Mouse (Mus musculus): ENCODE measurements around the gene Hspa1a. TPM values are rescaled to one million over a fixed set of nuclear protein-coding genes. Genes with fewer than 3 reads are reported as not detected.
A peak's percentile ranks its signal among the peaks of the same experiment; 100 is the strongest.
"Not testable (repeated sequence)": the region's sequence is repeated elsewhere in the genome, so short reads cannot be mapped to it uniquely, and the experiment has no call there.

Hspa1a gene
- 3.9 and 4.4 TPM in 2 replicates for polyA plus RNA-seq (2015; fragmentation: Nextera tagmentation; extraction: Ambion mirVana)

DNA sequence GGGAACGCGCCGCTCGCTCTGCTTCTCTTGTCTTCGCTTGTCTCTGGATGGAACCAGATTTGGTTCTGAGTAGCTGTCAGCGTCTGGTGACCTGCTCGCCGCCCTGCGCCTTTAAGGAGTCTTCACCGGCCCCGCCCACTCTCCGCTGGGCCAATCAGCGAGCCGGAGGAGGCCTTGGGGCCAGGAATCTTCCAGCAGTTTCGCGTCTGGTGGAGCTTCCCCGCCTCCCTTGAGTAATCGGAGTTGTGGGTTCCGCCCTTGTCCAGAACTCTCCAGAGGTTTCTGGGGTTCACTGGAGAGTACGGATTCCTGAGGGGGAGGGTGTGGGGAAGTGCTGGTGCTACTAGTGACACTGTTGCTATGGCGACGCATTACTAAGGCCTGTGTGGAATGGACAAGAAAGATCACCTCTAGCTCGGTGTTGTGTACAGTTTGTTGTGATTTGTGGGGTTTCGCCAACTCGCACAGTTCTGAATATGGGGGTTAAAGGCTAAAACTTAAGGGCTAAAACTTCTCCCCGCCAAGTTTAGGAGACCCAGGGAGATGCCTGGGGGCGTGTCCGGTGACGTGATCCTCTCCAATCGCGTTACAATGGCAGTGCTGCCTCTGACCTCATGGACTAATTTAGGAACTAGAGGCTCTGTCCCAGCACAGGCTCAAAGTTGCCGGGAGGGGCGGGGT is at the start of gene Hspa1a, which contains the start of gene Hspa1l:
Gene Hspa1a (minus strand): TSS at position 88 of the 681 bp plus-strand sequence.
Gene Hspa1l (plus strand): TSS at position 635 of the 681 bp plus-strand sequence.
- peak within 1 kb of the TSS; percentile 53 for H3K4me3 ChIP-seq (ENCODE audit: low read length)
- H3K9ac ChIP-seq (ENCODE audit: low read length), result peak within 1 kb of the TSS; percentile 61
- H3K4me2 ChIP-seq (ENCODE audit: low read depth, low read length), result peak within 1 kb of the TSS; percentile 63
- H3K4me1 ChIP-seq (ENCODE audit: control insufficient read depth, insufficient read depth, low read length); H3K9me3 ChIP-seq (replicated peaks; ENCODE audit: control insufficient read depth, low read length); H3K36me3 ChIP-seq (ENCODE audit: control insufficient read depth, insufficient read depth): not testable (repeated sequence)
- under 1% methylated on average over 29 of the region's 33 CpGs for WGBS
- H3K27me3 ChIP-seq (ENCODE audit: control insufficient read depth, insufficient read depth, low read length), result peaks cover 15% of the 10 kb centered on the region
- H3K27ac ChIP-seq (ENCODE audit: low read length), result peak within 1 kb of the TSS; percentile 71
- peak; percentile 93 for ATAC-seq (replicated peaks; ENCODE audit: extremely low read depth, insufficient read depth, low FRiP score)

DNA sequence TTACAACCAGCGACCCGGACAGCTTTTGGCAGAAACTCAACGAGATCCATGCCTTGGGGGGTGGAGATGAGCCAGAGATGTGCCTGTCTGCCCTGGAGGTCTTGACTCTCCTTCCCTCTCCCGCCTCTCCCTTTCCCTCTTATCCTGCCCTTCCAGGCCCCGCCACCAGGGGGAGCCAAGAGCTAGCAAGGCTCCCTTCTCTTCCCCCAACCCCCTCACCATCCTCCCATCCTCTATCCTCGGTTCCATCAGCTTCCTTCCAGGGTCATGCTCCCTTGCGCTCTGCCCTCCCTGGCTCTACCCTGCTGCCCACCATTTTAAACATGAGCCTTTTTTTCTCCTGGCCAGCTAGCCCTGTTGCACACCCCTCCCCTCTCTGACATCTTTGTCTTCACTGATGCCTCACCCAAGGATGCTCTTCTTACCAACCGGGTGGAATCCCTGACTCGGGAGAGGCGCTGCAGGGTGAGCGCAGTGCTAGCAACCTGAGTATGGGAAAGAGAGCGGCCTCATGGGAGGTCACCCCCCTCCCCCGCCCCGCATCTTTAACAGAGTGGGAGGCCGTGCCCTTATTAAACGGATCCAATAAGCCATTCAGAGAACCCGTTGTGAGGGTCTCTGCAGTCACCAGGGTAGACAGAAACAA is 49.3 kb upstream of the Hspa1a start:
- H3K4me1 ChIP-seq (ENCODE audit: control insufficient read depth, insufficient read depth, low read length), result peaks cover 13% of the 10 kb centered on the region
- H3K4me3 ChIP-seq (ENCODE audit: low read length), result peak overlapping the region; percentile 3; the same call in 1 of the 2 replicates

DNA sequence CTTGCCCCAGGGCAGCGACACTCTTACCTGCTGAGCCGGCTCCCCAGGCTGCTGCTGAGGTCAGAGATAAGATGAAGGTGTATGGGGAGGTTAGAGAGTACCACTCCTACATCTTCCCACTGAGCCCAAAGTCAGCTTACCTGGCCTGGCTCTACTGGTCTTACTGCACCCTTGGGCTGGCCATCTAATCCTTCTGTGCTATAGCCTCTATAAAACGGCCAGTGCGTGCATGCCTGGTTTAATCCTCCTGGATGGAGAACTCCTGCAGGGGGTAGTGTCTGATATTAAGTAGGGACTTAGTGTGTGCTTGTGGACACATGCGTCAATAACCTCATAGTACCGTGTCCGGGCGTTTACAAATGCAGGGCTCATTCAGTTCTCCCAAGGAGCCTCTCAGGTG is 48.6 kb upstream of the Hspa1a start:
- Histone ChIP-seq H3K4me1 (ENCODE audit: control insufficient read depth, insufficient read depth, low read length) (peaks cover 18% of the 10 kb centered on the region), H3K27me3 (ENCODE audit: control insufficient read depth, insufficient read depth, low read length) (no peaks in the 10 kb centered on the region), H3K27ac (ENCODE audit: low read length) (no peak overlapping the region), H3K36me3 (ENCODE audit: control insufficient read depth, insufficient read depth) (0 out of 2 replicates have a peak, but pooled peaks cover 4% of the 10 kb centered on the region), H3K9me3 (replicated peaks; ENCODE audit: control insufficient read depth, low read length) (no peaks in the 10 kb centered on the region), H3K4me3 (ENCODE audit: low read length) (no peak overlapping the region), H3K4me2 (ENCODE audit: low read depth, low read length) (no peak overlapping the region), H3K9ac (ENCODE audit: low read length) (no peak overlapping the region)
- 86% methylated on average over 8 of the region's 8 CpGs for WGBS
- no peak for ATAC-seq (replicated peaks; ENCODE audit: extremely low read depth, insufficient read depth, low FRiP score)

More for the DNA sequence above, 49.3 kb upstream of the Hspa1a start:
- WGBS, result 9% methylated on average over 17 of the region's 17 CpGs
- Histone ChIP-seq H3K27ac (ENCODE audit: low read length) (peak overlapping the region; percentile 81), H3K9ac (ENCODE audit: low read length) (no peak overlapping the region), H3K27me3 (ENCODE audit: control insufficient read depth, insufficient read depth, low read length) (no peaks in the 10 kb centered on the region), H3K4me2 (ENCODE audit: low read depth, low read length) (peak overlapping the region; percentile 37), H3K9me3 (replicated peaks; ENCODE audit: control insufficient read depth, low read length) (no peaks in the 10 kb centered on the region), H3K36me3 (ENCODE audit: control insufficient read depth, insufficient read depth) (0 out of 2 replicates have a peak, but pooled peaks cover under 1% of the 10 kb centered on the region)
- peak; percentile 19 for ATAC-seq (replicated peaks; ENCODE audit: extremely low read depth, insufficient read depth, low FRiP score)

DNA sequence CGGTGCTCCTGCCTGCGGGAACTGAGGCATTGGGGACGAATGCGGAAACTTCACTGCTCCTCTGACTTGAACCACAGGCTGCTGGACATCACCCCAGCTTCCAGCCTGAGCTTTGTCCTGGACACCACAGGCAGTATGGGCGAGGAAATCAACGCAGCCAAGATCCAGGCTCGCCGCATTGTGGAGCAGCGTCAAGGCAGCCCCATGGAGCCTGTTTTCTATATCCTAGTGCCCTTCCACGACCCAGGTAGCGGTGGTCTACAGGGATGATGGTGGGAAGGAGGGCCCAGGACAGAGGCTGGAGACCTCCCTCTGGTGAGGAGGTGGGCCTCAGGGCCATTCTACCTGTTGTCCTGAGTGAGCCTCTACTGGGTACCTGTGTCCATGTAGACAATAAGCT is 47.9 kb upstream of the Hspa1a start:
- Histone ChIP-seq H3K4me1 (ENCODE audit: control insufficient read depth, insufficient read depth, low read length) (peaks cover 18% of the 10 kb centered on the region), H3K4me3 (ENCODE audit: low read length) (no peak overlapping the region), H3K9me3 (replicated peaks; ENCODE audit: control insufficient read depth, low read length) (no peaks in the 10 kb centered on the region), H3K9ac (ENCODE audit: low read length) (no peak overlapping the region), H3K27me3 (ENCODE audit: control insufficient read depth, insufficient read depth, low read length) (no peaks in the 10 kb centered on the region), H3K27ac (ENCODE audit: low read length) (no peak overlapping the region), H3K36me3 (ENCODE audit: control insufficient read depth, insufficient read depth) (peaks cover 8% of the 10 kb centered on the region), H3K4me2 (ENCODE audit: low read depth, low read length) (no peak overlapping the region)
- 77% methylated on average over 11 of the region's 11 CpGs for WGBS
- no peak for ATAC-seq (replicated peaks; ENCODE audit: extremely low read depth, insufficient read depth, low FRiP score)

DNA sequence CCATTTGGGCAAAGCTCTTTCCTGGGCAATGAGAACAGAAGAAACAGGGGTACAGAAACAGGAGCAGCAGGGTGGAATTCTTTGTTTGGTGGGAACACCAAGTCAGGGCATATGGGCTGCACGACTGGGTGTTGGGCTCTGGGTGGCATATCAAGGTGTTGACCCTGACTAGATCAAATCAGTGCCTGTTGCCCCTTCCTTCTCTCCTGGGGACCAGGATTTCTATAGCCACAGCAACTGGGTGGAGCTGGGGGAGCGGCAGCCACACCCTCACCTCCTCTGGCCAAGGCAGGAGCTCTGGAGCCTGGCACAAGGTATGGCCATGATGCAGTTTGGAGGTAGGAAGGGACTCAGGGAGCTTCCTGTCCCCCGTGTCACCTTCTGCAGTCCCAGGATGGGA is 46.2 kb upstream of the Hspa1a start:
- Histone ChIP-seq H3K9me3 (replicated peaks; ENCODE audit: control insufficient read depth, low read length) (no peaks in the 10 kb centered on the region), H3K4me3 (ENCODE audit: low read length) (no peak overlapping the region), H3K27me3 (ENCODE audit: control insufficient read depth, insufficient read depth, low read length) (no peaks in the 10 kb centered on the region), H3K4me1 (ENCODE audit: control insufficient read depth, insufficient read depth, low read length) (peaks cover 18% of the 10 kb centered on the region), H3K9ac (ENCODE audit: low read length) (no peak overlapping the region; the same call in 1 of the 2 replicates), H3K27ac (ENCODE audit: low read length) (no peak overlapping the region), H3K4me2 (ENCODE audit: low read depth, low read length) (no peak overlapping the region), H3K36me3 (ENCODE audit: control insufficient read depth, insufficient read depth) (peaks cover 25% of the 10 kb centered on the region)
- 63% methylated on average over 3 of the region's 3 CpGs for WGBS
- no peak for ATAC-seq (replicated peaks; ENCODE audit: extremely low read depth, insufficient read depth, low FRiP score)

DNA sequence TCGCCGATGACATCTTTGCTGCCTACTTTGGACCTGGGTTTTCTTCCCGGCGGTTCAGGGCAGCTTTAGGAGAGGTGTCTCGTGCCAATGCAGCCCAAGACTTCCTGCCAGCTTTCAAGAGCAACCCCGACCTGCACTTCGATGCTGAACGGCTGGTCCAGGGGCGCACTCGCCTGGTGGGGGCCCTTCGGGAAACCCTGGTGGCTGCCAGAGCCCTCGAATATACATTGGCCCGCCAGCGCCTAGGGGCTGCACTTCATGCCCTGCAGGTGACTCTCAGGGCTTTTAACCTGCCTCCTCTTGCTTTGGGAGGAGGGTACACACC is 45.7 kb upstream of the Hspa1a start:
- Histone ChIP-seq H3K4me3 (ENCODE audit: low read length) (no peak overlapping the region), H3K27me3 (ENCODE audit: control insufficient read depth, insufficient read depth, low read length) (no peaks in the 10 kb centered on the region), H3K9me3 (replicated peaks; ENCODE audit: control insufficient read depth, low read length) (no peaks in the 10 kb centered on the region), H3K36me3 (ENCODE audit: control insufficient read depth, insufficient read depth) (peaks cover 27% of the 10 kb centered on the region), H3K4me1 (ENCODE audit: control insufficient read depth, insufficient read depth, low read length) (peaks cover 18% of the 10 kb centered on the region), H3K27ac (ENCODE audit: low read length) (no peak overlapping the region), H3K9ac (ENCODE audit: low read length) (no peak overlapping the region), H3K4me2 (ENCODE audit: low read depth, low read length) (no peak overlapping the region)
- WGBS, result 72% methylated on average over 14 of the region's 14 CpGs
- ATAC-seq (replicated peaks; ENCODE audit: extremely low read depth, insufficient read depth, low FRiP score), result no peak

DNA sequence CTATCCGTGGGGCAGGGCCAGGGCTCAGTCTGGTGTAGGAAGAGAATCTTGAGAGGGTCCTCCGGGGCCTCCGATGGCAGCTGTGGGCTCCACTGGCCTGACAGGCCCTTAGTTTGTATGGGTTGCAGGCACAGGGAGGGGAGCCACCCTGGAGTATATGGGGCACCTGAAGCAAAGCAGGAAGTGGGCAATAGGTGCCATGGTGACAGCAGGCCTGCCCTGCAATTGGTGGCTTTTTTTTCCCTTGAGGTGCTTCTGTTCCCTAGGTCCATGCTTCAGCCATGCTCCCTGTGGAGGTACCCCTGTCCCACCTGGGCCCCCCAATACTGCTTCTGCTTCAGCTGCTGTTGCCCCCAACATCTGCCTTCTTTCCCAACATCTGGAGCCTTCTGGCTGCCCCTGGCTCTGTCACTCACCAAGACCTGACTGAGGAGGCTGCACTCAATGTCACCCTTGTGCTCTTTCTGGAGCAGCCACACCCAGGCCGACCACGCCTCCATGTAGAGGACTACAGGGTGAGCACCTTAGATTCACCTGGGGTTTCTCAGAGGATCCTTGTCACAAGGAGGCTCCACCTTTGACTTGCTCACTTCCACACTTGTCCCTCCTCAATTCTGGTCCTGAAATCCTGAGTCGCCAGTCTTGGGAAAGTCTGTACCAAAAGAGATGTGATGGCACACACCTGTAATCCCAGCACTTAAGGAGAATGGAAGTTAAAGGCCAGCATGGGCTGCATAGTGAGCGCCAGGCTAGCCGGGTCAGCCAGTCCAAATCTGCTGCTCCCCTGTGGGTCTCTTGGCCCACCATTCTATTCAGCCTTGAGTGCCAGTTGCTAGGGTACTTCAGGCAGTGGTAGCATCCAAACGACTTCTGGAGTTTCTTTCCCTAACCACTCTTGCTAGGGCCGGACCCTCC is 45.1 kb upstream of the Hspa1a start:
- Histone ChIP-seq H3K9me3 (replicated peaks; ENCODE audit: control insufficient read depth, low read length) (no peaks in the 10 kb centered on the region), H3K4me3 (ENCODE audit: low read length) (no peak overlapping the region), H3K27me3 (ENCODE audit: control insufficient read depth, insufficient read depth, low read length) (no peaks in the 10 kb centered on the region), H3K36me3 (ENCODE audit: control insufficient read depth, insufficient read depth) (peaks cover 33% of the 10 kb centered on the region), H3K27ac (ENCODE audit: low read length) (peak overlapping the region; percentile 36; the same call in 1 of the 2 replicates), H3K9ac (ENCODE audit: low read length) (peak overlapping the region; percentile 49), H3K4me2 (ENCODE audit: low read depth, low read length) (no peak overlapping the region), H3K4me1 (ENCODE audit: control insufficient read depth, insufficient read depth, low read length) (peaks cover 18% of the 10 kb centered on the region)
- ATAC-seq (replicated peaks; ENCODE audit: extremely low read depth, insufficient read depth, low FRiP score), result no peak
- WGBS, result 75% methylated on average over 10 of the region's 10 CpGs

DNA sequence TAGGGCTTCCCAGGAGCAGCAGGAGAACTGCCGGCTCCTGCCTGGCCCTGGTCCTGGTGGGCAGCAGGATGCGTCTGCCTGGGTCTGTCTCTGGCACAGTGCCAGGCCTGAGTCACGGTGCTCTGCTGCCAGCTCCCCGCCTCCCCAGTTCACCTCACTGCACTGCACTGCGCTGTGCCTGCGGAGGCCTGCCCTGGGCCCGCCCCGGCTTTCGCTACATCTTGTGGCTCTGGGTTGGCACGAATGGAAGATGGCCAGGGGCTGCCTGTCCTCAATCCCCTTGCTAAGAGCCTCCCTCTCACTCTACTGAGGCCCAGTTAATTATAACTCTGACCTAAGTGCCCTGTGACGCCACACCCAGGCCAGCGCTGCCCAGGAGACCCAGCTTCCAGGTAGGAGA is 44.4 kb upstream of the Hspa1a start, which contains the start of gene Vwa7:
Gene Vwa7 (plus strand): TSS at position 204 of the 400 bp plus-strand sequence.
- H3K36me3 ChIP-seq (ENCODE audit: control insufficient read depth, insufficient read depth), result peaks cover 39% of the 10 kb centered on the region
- H3K4me3 ChIP-seq (ENCODE audit: low read length), result no peak within 1 kb of the TSS
- H3K9me3 ChIP-seq (replicated peaks; ENCODE audit: control insufficient read depth, low read length), result no peaks in the 10 kb centered on the region
- H3K9ac ChIP-seq (ENCODE audit: low read length), result peak within 1 kb of the TSS; percentile 49
- no peaks in the 10 kb centered on the region for H3K27me3 ChIP-seq (ENCODE audit: control insufficient read depth, insufficient read depth, low read length)
- ATAC-seq (replicated peaks; ENCODE audit: extremely low read depth, insufficient read depth, low FRiP score), result peak; percentile 53
- peak within 1 kb of the TSS; percentile 36; the same call in 1 of the 2 replicates for H3K27ac ChIP-seq (ENCODE audit: low read length)
- no peak within 1 kb of the TSS for H3K4me2 ChIP-seq (ENCODE audit: low read depth, low read length)
- H3K4me1 ChIP-seq (ENCODE audit: control insufficient read depth, insufficient read depth, low read length), result peaks cover 12% of the 10 kb centered on the region
- 33% methylated on average over 12 of the region's 12 CpGs for WGBS

Measured in heart, embryonic 16.5 days (tissue).